Mouse (Mus musculus) cerebellum, adult 11-12 months (tissue): ENCODE measurements around the gene Kcne4.

Experiments
- DNase-seq: peaks from one replicate; pipeline ENCODE4 v3.0.0; 2022

Kcne4 gene

DNA sequence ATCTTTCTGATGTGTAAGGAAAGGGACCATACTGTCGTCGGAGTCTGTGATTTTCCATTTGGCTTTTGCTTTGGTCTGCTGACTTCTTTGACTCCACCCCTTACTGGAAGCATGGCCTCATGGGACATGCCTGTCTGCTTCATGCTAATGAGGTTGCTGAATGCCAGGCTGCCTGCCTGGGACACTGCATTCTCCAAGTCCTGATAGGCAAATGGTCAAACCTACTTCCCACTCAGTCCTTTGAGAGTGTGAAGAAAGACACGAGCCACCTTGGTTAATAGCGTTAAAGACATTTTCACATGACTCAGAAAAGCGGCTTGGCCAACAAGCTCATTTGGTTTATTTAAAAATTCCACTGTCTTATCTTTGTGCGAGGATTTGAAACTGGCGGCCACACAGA lies 43.5 kb downstream of the Kcne4 start:
- DNase-seq: no peak

DNA sequence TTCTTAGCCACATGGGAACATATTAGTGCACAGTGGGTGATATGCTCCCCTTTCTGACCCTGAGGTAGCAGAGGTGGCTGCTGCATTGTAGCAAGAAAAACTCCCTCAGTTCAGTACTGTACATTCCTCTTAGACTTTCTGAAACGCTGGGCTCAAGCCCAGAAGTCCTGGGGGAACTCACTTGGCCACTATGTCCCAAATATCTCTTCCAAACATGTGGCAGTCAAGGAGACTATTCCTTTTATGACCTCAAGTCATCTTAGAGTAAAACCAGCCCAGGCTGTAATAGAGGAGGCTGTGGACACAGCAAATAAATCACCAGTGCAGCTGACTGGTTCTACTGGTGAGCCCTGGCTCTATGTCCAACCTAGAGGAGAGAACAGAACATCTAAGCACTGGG lies 45.7 kb downstream of the Kcne4 start:
- no peak for DNase-seq

- DNase-seq: no peak
These were observed 47.3 kb downstream of the Kcne4 start for GRCm38 (mm10) chr1:78863833-78864232.

DNA sequence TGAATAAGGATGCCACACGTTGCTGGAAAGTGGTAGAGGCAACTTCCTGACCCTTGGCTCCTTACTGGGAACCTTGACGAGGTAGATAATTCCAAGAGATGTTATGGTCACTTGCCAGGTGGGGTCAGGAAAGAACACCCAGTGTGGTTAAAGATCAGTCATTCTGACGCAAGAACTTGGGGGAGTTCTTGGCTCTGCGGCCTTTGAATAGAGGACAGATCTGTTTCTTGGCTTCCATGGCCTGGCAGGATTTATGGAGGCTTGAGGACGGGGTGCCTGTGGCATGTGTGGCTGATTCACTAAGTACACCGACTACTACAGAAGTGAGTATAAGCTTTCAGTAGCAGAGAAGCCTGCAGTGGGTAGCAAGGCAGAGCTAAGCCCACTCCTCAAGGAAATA lies 47.8 kb downstream of the Kcne4 start:
- no peak for DNase-seq

- DNase-seq: no peak
These were observed 48.3 kb downstream of the Kcne4 start for GRCm38 (mm10) chr1:78864799-78865346.

DNA sequence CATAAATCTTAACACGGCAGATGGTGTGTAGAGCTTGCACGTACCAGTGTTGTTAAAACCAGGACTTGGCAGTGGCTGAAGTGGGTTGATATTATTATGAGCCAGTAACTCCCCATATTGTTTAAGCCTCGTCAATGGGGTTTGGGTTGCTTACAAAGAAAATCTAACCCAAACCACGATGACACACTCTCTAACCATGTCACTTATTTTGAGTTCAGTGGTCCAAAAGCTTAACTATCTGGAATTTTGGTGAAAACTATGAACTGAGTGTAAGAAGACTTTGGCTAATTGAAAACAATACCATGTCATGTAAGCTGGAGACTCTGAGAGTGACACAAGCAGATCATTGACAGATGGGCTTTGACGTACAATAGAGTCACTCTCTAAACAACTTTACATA lies 49.4 kb downstream of the Kcne4 start:
- DNase-seq: no peak

DNA sequence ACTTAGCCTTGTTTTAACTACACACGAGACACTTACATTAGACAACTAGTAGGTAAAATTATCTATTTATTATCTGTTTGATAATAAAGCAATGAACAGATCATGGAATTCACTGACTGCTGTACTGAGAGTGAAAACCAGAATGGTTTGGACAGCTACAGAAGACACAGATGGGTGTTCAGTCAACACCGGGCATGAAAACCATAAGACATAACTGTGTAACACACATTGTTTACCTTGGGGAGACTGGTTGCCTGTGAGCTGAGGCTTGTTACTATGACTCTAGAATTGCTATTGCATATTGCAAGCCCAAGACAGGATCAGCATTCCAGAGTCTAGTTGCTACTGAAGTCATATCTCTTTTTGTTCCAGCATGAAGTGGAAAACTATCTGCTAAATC lies 49.9 kb downstream of the Kcne4 start:
- DNase-seq: no peak
